Mouse (Mus musculus) adrenal gland, adult 2 months (tissue): ENCODE data around the gene Gfpt1. TPM values are rescaled to one million over a fixed set of nuclear protein-coding genes. Genes with fewer than 3 reads are reported as not detected.
"Not testable (repeated sequence)": the region's sequence is repeated elsewhere in the genome, so short reads cannot be mapped to it uniquely, and the experiment has no call there.

Experiments used
- DNase-seq: peaks from one replicate; pipeline ENCODE4 v3.0.0; 2021
- long read RNA-seq: library from polyadenylated mRNA; stranded (forward); transcript quantifications from one replicate; pipeline ENCODE4 v2.0.0, GENCODE M21; 2021
- polyA plus RNA-seq: library from polyadenylated mRNA; depleted of rRNA; stranded (reverse); fragments of >200 nt; gene quantifications from 2 replicates; pipeline ENCODE4 v1.2.3, GENCODE M21; 2012; rRNA removed
- total RNA-seq, 2 experiments: library from RNA; stranded (reverse); gene quantifications; 2 replicates each; pipeline ENCODE4 v1.2.3; 2021

The Gfpt1 gene
- total RNA-seq: 10 to 100 TPM; 37.1 to 42.4 TPM
- polyA plus RNA-seq: 3.0 and 4.3 TPM in 2 replicates
- long read RNA-seq, full-length matches to known transcripts: 4 of 5 reads
- long read RNA-seq, partial matches to known transcripts: 0 of 5 reads
- long read RNA-seq, other reads (novel, unspliced or antisense): 1 of 5 reads

DNA sequence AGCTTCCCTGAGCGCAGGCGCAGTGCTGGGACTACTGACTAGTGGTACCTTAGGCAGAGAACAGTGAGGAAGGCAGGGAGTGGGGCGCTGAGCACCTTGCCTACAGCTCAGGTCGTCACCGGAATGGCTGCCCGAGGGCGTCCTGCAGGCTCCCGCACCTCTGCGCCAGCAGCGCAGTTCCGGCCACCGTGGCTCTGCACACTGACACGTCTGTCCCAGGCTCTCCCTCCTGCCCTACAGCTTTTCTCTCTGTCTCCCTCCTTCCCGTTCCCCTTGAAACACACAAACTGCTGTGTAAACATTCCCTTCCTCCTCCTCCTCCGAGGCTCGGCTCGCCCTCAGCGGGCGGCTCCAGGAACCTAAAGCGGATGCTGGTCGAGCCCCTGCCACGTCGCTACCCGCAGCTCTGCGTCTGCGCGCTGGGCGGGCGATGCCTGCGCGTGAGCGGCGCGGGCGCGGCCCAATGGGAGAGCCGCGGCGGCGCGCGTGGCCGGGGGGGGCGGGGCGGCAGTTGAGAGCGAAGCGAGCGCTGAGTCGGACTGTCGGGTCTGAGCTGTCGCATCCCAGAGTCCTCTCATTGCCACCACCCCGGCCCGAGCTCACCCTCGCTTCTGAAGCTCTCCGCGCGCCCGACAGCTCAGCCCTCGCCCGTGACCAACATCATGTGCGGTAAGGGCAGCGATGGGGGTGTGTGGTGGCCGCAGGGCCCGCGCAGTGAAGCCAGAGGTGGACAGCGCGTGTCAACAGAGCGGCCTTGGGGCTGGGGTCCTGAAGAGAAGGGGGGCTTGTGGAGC, at the start of gene Gfpt1:
TSS of gene Gfpt1 (plus strand) at position 510 of the 794 bp plus-strand sequence.
- DNase-seq: peak; percentile 98

DNA sequence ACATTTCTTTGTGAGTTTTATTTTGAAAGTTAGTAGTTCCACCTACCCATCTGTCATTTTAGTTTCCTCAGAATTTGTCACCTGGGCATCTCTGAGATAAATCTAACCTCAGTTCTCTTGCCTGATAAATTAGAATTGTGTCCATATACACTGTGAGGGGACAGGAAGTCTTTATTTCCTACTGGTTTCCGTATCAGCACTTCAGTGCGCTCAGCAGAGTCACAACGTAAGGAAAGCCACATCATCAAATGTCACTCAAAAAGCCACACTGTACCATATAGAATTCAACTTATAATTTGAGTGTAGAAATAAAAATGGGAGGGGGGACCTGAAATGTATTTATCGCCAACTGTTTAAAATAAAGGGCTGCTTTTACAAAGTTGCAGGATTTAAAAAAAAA, 48.4 kb upstream of the Gfpt1 start:
- DNase-seq: no peak

DNA sequence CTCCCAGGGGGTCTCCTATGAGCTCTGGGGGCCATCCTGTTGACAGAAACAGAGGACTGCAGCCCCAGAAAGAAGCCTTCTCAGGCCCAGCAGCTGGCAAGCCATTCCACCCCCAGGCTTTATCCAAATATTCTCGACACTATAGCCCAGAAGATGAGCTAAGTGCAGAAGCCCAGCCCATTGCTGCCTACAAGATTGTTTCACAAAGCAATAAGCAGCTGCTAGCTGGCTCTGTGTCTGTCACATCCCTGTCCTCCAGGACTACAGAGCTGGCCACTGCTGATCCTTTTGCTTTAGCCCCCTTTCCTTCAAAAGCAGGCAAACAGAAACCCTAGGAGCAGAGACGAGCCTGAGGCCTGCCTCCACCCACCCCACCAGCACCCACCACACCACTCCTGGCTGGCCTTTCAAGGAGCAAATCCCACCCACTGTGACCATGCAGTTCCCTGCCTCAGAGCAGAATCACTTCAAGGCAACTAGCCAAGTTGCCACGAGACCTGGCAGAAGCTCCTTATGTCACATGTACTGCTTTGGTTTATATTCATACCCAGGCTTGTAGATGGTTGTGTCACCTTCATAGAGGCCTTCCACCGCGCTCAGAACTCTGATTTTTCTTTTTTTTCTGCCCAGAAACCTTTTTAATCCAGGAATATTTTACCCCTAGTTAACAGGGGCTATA, 45.9 kb upstream of the Gfpt1 start:
- no peak for DNase-seq

DNA sequence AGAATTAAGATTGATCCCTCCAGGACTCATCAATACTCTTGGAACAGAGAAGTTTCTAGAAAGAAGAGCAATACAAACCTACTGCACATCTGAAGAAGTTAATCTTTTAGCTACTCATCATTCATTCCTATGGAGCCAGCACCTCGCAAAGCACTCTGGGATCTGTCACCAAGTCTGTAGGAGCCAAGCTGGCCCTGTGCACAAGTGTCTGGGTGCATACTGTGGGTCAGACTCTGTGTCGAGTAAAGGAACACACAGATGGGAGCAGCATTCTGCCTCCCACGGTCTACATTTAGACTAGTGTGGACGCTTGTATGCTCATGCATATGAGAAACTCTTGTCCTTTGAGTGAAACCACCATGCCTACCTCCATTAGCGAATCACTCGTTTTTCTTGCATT, 45.3 kb upstream of the Gfpt1 start:
- DNase-seq: no peak

DNA sequence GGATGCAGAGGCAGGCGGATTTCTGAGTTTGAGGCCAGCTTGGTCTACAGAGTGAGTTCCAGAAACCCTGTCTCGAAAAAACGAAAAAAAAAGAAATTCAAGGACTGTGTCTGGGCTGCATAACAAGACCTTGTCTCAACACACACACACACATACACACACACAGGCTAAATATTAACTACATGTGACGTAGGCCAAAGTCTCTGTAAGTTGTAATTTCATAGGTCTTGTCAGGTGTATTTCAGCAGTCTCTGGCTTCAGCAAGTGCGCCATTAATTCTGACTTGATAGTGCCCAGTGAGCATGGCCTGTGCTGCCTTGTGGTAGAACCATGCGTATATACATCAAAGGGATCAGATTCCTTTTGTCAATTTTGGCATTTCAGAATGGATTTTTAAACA, 40.7 kb upstream of the Gfpt1 start:
- no peak for DNase-seq

DNA sequence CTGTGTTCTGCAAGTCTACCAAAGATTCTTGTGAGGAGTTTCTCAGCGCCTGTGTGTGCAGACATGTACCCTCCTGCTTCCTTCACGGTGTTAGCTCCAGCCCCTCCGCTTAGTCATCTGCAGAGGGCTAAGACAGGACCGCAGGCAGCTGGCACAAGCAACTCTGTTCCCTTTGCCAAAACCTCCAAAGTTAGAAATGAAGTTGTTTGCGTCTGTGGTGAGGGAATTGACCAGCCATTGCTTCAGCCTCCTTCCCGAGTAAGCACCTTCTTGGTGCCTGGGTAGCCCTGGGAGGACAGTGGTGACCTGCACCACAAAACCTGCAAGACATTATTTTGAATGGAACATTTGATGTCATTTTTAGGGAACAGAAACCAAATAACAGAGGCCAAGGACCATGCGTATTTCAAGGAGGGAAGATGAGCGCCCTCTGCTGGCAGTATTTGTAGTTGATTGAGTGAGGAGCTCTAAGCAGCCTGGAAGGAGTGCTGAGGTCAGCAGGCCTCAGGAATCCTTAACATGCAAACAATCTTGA, 40.1 kb upstream of the Gfpt1 start:
- DNase-seq: peak; percentile 84

DNA sequence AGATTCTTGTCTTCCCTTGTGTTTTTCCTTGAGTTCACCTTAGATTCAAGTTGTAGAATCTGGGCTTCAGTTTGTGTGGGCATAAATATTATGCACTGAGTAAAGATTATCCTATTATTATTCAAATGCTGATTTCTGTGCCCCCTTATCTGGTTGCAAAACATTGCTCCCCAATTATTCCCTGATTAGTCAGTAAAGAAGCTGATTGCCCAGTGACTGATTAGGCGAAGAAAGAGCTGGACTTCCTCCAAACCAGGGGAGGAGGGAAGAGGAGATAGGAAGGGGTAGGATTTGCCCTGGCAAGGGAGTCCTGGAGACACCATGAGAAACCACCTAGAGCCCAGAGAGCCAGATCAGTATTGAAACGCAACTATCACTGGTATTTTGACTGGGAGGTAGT, 38.5 kb upstream of the Gfpt1 start:
- DNase-seq: no peak

DNA sequence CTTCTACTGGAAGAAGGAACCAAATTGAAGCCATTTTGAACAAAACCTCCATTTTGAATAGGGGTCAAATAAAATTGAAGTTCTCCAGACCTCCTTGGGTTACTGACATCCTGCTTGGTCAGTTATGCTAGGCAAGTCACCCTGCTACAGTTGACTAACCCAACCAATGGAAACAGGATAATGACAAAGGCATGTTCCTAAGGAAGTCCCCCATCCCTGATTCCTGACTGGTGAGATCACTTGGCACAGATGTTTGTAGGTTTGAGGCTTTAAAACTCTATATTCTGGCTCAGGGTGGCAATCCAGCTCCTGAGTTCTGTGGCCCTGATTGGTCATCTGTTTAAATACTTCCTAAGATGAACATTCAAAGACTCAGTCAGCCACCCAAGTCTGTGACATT, 37.1 kb upstream of the Gfpt1 start:
- no peak for DNase-seq

DNA sequence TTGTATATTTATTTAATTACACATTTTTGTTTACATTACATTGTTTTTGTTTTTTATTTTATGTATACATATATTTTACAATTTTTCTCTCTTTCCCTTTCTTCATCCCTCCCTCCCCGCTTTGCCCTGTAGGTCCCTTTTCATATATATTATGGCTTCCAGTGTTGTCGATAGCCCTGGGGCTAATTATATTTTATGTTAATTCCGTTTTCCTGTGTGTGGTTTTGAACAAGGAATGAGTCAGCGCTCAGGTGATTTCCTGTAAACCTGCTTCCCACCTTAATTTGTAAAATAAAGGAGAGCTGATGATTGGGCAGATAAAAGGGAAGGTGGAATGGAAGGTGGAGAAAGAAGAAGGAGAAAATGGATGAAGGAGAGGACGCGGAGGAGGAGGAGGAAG, 33.8 kb upstream of the Gfpt1 start, which contains the start of gene Nfu1:
TSS of gene Nfu1 (plus strand) at position 350 of the 400 bp plus-strand sequence.
- no peak for DNase-seq

DNA sequence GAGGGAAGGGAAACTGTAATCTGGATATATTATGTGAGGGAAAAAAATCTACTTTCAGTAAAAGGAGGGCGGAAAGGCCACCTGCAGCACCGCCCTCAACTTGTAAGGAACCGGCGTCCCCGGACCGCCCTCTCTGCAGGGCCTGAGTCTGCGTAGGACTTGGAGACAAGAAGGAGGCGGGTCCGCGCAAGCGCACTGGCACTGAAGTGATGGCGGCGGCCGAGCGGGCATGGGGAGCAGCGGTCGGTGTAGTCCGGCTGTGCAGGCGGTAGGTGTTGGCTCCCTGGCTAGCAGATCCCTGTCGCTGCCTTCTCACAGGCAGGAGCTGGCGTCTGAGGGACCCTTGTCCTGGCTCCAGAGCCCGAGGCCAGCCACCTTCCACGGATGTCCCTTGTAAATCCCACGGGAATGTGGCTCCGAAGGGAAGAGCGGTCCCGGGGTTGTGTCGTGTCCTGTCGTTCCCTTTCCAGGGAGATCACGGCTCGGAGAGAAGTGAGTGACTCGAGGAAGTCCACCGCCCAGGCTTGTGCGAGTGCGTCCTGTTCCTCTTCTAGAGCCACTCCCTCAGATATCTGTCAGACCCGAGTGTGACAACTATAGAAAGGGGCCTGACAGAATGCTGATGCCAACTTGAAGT, 32.8 kb upstream of the Gfpt1 start:
- peak; percentile 96 for DNase-seq

DNA sequence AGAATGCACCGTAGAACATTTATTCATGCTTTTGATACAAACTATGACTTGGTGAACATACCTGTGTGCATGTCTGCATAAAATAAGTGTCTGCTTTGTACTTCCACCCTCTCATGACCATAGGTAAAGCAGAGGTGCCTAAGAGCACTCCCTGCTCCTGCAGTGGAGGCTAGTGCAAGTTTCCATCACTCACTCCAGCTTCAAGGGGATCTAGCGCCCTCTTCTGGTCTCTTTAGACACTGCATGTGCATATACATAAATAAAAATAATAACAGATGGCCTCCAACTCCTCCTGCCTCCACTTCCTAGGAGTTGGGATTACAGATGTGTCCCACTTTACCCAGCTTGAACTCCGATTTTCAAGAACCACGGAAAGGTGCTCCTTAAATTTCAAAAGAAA, 25.7 kb upstream of the Gfpt1 start:
- DNase-seq: no peak

DNA sequence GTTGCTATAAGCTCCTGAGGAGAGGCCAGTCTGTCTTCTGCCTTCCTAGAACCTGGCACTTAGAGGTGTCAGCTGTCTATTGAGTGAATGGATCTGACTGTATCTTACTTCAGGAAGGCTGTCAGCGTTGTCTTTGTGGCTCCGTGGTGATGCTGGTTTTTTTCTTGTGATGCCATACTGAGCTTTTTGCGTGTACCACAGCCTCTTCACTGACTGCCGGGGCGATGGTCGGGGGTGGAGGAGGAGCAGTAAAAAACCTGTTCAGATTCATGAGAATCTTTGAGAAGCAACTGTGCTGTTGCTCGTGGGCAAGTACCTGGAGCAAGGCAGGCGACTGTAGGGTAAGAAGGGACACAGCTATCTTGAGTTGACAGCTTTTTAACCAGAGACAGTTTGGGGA, 23.8 kb upstream of the Gfpt1 start:
- no peak for DNase-seq

DNA sequence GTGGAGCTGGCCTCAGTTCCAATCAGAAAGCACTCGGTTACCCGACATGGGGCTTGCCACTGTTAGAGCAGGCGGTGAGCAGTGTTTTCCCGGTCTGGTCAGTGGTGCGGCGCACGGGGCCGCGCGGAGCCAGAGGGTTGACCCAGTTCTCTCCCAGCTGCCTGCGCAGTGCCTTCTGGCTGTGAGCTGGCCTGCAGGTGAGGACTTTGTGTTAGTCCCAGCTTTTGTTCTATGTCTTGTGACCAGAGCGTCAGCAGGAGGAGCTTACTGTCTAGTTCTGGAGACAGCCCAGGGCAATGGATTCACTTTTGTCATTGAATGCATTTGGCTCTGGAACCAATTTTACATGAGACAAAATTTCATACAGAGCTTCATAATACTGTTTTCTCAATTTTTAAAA, 20.9 kb upstream of the Gfpt1 start:
- no peak for DNase-seq

DNA sequence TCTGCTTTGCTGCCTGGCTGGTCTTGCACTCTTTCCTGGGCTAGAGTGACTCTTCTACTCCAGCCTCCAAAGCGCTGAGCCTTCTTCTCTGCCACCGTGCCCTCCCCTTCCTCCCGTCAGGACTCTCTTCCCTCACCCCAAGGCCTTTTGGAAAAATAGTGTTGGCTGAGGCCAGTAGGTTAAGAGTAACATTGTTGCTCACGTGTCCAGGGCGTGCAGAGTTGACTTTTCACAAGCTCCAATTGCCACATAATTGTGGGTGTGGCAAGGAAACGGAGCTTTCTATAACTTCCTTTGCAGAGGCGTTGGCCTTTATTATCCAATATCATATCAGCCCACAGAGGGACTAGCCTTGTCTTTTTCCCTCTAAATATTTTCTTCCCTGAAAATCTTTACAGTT, 15.7 kb upstream of the Gfpt1 start:
- DNase-seq: peak; percentile 80

DNA sequence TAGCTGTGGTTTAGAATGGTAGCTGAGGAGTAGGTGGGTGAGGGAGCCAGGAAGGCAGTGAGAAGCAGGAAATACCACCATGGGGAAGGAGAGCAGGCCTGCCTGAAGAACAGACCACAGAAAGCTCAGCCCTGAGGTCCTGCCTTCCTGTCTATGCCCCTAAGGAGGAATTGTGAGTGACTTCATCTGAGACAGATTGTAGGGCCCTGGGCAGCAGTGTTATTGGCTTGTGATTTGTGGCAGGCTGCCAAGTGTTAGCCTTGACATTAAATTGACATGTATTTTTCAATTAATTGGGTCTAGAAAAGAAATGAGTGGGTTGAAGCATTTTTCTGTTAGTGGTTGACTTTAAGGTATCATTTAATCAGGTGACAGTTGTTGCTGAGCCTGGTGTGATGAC, 13.8 kb upstream of the Gfpt1 start:
- peak; percentile 33 for DNase-seq

DNA sequence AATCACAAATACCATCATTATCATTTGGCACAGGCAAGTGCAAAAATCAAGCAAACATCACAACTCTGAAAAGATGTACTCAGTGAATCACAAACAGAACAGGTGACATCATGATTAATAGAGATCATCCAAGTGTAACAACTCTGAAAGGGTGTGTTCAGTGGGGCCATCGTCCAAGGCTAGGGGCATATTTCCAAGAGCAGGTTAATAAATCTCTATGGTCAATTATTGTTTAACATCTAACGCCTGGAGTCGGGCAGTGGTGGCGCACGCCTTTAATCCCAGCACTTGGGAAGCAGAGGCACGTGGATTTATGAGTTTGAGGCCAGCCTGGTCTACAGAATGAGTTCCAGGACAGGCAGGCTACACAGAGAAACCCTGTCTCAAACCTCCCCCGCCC, 11.3 kb upstream of the Gfpt1 start:
- DNase-seq: not testable (repeated sequence)

DNA sequence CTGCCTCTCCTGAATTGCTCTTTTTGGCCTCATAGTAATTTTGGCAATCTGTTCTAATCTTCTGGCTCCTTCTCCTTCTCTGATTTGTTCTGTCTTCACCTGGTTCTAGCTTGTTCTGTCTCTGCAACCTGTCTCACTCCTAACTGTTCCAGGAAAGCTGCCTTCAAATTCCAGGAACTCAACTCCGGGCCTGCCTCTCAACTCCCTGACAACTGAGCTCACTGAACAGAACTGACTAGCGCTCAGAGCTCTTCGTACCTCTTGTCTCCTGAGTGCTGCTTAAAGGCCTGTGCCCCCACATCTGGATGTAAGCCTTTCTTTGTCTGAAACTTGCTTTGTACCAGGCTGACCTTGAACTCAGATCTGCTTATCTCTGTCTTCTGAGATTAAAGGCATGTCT, 10.2 kb upstream of the Gfpt1 start:
- DNase-seq: peak; percentile 55

DNA sequence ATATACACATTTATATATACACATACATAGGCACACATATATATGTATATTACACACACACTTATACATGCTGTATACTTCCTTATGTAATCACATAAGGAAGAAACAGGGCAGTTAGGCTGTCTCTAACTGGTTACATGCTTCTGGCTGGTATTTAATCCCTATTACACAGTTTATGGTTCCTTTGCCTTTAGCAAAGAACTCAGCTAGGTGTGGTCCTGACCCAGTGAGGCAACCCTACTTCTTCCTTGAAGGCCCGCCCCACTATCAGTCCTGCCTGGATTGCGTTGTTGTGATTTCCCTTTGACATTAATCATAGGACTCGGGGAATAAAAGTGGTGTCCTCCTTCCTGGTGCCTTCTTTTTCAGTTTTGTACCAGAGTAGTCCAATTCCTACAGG, 8.3 kb upstream of the Gfpt1 start:
- no peak for DNase-seq

DNA sequence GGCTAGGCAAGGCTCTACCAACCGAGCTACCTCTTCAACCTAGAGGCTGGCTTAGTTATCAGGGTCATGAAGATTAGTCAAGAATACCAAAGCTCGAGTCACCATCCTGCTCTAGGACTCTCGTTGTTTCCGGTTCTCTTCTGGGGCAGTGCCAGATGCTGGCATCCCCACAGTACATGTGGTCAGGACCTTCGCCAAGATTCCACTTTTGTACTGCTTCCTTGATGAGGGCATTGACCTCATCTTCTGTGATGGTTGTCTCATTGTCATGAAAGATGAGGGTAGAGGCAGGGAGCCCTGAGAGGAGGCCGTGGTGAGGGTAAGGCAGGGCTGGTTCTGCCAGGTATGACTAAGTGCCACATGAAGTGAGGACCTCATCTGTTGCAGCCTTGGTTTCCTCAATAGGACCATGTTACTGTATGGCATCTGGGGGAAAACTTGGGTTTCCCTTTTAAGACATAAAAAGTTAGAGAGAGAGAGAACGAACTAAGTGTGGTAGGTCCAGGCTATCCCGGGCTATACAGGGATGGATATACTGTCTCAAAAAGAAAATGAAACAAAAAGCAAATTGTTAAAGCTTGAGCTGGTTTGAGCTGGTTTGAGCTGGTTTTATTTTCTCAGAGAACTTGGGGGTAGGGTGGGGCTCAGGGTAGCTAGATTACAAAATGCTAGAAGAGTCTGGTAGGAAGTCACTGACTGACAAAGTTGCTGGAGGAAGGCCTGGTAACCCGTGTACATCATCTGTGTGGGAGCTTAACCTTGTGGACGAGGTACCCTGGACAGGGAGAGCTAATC, 4.6 kb upstream of the Gfpt1 start:
- DNase-seq: peak; percentile 39

DNA sequence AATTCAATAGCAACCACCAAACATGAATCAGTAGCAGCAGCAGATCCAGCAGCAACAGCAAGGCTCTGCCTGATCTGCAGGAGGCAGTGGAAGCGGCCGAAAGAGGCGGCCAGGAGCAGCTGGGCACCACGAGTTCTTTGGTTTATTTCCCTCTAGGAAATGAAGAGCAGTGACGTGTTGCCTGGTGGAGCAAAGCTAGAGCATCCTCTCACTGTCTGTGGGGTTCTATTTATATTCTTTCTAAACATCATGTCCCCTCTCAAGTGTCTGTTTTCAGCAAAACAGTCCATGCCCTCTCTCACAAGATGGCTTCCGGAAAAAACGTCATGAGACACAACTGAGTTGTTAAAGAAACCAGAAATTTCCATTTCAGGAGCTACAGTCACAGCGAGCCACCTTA, 3.5 kb upstream of the Gfpt1 start:
- no peak for DNase-seq

DNA sequence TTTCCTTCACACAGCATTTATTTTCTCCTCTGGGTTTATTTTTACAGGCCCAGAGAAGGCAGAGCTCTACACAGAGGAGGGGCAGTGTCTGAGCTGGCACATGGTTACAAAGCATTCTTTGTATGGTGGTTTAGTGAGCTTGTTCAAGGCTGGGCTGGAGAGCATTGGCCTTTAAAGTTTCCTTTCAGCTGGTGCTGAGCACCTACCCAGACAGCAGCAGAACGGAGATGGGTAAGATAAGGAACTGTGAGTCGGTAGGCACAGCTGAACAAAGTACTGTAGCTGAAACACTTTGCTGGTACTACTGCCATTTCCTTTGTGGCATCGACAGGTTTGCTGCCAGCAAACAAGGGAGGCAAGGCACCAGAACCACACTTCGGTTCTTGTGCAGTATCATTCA, 1.7 kb upstream of the Gfpt1 start:
- peak; percentile 49 for DNase-seq

DNA sequence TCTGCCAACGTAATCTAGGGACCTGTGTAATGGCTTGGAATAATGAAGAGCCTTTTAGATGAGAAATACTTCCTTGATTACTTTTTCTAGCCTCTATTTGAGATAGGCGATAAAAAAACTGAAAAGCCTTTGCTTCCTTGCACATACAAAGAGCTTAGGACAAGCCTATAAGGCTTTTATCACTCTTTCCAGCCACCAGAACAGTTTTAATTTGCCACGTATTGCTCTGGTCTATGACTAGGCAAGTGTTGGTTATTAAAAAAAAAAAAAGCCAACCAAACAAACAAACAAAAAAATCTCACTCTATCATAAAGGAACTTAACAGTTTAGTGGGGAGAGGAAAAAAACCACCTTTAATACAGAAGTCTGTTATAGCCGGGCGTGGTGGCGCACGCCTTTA, 1.2 kb upstream of the Gfpt1 start:
- DNase-seq: no peak
